Mouse (Mus musculus) gastrocnemius, postnatal 14 days (tissue): ENCODE data around the gene Defb6. TPM values are rescaled to one million over a fixed set of nuclear protein-coding genes. Genes with fewer than 3 reads are reported as not detected.

Source experiments
- DNase-seq: peaks from one replicate; pipeline ENCODE4 v3.0.0; 2021; ENCODE audit warnings: mixed read lengths
- intact Hi-C: fragments of 180-260 bp; cut with DNase I; formaldehyde crosslinking; loops from one replicate; pipeline ENCODE4 v1.15.1; 2025; ENCODE audit warnings: low total_unique reads
- long read RNA-seq, 2 experiments: library from polyadenylated mRNA; stranded (forward); transcript quantifications; one replicate each; pipeline ENCODE4 v2.0.0; 2021
- total RNA-seq, 2 experiments: library from RNA; stranded (reverse); gene quantifications; 2 replicates each; pipeline ENCODE4 v1.2.3; 2021

Defb6 gene
- not detected for total RNA-seq
- long read RNA-seq, experiment 1 = 0 reads
- long read RNA-seq, experiment 2 = 0 reads

DNA sequence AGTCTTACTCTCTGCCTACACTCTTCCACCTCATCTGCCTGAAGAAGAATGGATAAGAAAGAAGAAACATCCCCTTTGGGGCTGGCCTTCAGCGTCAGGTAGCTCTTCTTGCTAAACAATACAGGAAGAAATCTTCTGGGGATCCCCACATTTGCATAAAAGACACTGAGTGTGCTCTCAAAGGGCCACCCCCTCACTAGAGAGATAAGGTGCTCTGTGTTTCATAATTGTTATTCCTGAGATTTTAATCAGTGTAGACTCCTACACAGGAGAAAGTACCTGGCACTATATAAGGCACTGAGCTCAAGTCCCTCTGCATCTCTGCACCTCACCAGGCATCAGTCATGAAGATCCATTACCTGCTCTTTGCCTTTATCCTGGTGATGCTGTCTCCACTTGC is at the start of gene Defb6:
Gene Defb6 (plus strand): TSS at position 318 of the 400 bp plus-strand sequence.
- DNase-seq = no peak
- intact Hi-C loops = no loop called here

DNA sequence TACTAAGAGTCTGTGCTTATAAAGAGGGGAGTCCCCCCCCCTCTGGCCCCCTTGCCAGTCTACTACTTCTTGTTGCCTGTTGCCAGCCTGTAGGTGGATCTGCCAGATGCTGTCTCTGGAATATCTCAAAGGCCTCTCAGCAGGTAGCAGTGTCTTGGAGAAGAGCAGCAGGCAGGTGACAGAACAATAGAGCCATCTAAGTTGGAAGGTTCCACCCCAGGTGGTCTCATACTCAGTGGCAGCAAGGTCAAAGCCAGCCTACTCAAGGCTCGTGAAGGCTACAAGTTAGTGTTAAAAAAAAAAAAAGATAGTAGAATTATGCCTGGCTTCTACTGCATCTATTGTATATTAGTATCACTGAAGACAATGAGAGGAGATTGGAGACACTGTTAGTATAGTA is 12.8 kb downstream of the Defb6 start:
- no peak for DNase-seq
- intact Hi-C loops = no loop called here

GRCm38 (mm10) chr8:19239616-19240015 is 14.3 kb downstream of the Defb6 start, which contains the start of gene Defb46:
TSS of gene Defb46 (plus strand) at chr8:19239916.
- intact Hi-C loops = no loop called here
- no peak for DNase-seq

DNA sequence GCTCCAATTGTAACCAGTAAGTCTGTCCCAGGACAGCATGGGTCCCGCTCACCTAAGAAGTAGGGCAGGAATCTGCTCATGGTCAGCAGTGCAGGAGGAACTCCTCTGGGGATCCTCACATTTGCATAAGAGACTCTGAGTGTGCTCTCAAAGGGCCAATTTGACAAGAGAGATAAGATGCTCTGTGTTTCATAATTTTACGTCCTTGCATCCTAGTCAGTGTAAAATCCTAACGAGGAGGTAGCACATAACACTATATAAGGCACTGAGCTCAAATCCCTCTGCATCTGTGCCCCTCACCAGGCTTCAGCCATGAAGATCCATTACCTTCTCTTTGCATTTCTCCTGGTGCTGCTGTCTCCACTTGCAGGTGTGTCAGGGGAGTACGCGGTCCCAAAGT is 22.0 kb downstream of the Defb6 start, which contains the start of gene Defb5:
Gene Defb5 (plus strand): TSS at position 301 of the 400 bp plus-strand sequence.
- DNase-seq = no peak
- intact Hi-C loops = no loop called here

- no peak for DNase-seq
- intact Hi-C loops = no loop called here
These were observed 32.9 kb downstream of the Defb6 start for GRCm38 (mm10) chr8:19258136-19258535.

- DNase-seq = no peak
These were observed 34.4 kb downstream of the Defb6 start for GRCm38 (mm10) chr8:19259667-19260066.

More at GRCm38 (mm10) chr8:19259667-19260066, 34.4 kb downstream of the Defb6 start:
- intact Hi-C loops = no loop called here

Other genes with a start within 250 kb of the Defb6 start
- gene Defb40, start 247.2 kb upstream of the Defb6 start, total RNA-seq = not detected
- gene Defb37, start 234.4 kb upstream of the Defb6 start, total RNA-seq = not detected
- gene Defb38, start 198.9 kb upstream of the Defb6 start, total RNA-seq = not detected
- gene Defb39, start 160.7 kb upstream of the Defb6 start, total RNA-seq = not detected
- gene Defb12, start 110.6 kb upstream of the Defb6 start, total RNA-seq = not detected
- not detected for gene Defb34, start 101.7 kb upstream of the Defb6 start, total RNA-seq
- not detected for gene Gm45826, start 84.7 kb upstream of the Defb6 start, total RNA-seq
- gene Defb14, start 31.1 kb upstream of the Defb6 start, total RNA-seq = not detected
- not detected for gene Defb4, start 26.8 kb upstream of the Defb6 start, total RNA-seq
- not detected for gene Defb46, start 14.4 kb downstream of the Defb6 start, total RNA-seq
- gene Defb5, start 22.1 kb downstream of the Defb6 start, total RNA-seq = not detected
- not detected for gene Defb3, start 67.9 kb downstream of the Defb6 start, total RNA-seq
- gene Defb8, start 222.1 kb downstream of the Defb6 start, total RNA-seq = not detected